Mouse (Mus musculus) thymus, adult 2 months (tissue): ENCODE data around the gene Chml. TPM values are rescaled to one million over a fixed set of nuclear protein-coding genes. Genes with fewer than 3 reads are reported as not detected.

Experiments used
- DNase-seq: peaks from one replicate; pipeline ENCODE4 v3.0.0; 2021
- H3K27ac ChIP-seq: fragments of 200-500 bp; 2 replicates; pipeline ENCODE4 v1.5.1; 2012; ENCODE audit warnings: low read length, control low read depth; ENCODE audit not compliant: control insufficient read depth, insufficient read depth
- H3K27me3 ChIP-seq: fragments of 200-500 bp; 2 replicates; pipeline ENCODE4 v1.6.1; 2012; ENCODE audit warnings: mild to moderate bottlenecking, low read length, moderate library complexity, mixed read lengths; ENCODE audit not compliant: control insufficient read depth, insufficient read depth
- H3K36me3 ChIP-seq: fragments of 200-500 bp; 2 replicates; pipeline ENCODE4 v1.6.1; 2012; ENCODE audit warnings: mild to moderate bottlenecking, low read length, moderate library complexity; ENCODE audit not compliant: control insufficient read depth, insufficient read depth
- H3K4me1 ChIP-seq: fragments of 200-500 bp; replicated peaks from 2 replicates; pipeline ENCODE4 v1.6.1; 2012; ENCODE audit warnings: low read length; ENCODE audit not compliant: control insufficient read depth, insufficient read depth
- H3K4me3 ChIP-seq: fragments of 200-500 bp; 2 replicates; pipeline ENCODE4 v1.5.1; 2012; ENCODE audit warnings: mild to moderate bottlenecking, low read length, control low read depth, moderate library complexity; ENCODE audit not compliant: control insufficient read depth, insufficient read depth
- CTCF ChIP-seq: fragments of 200-500 bp; IDR thresholded peaks from 2 replicates; pipeline ENCODE4 v1.5.1; 2012; ENCODE audit warnings: mild to moderate bottlenecking, control low read depth, low read length, moderate library complexity, borderline replicate concordance; ENCODE audit not compliant: control insufficient read depth, poor library complexity, insufficient read depth; ENCODE audit errors: extremely low read depth
- POLR2A ChIP-seq: fragments of 200-500 bp; IDR thresholded peaks from 2 replicates; pipeline ENCODE4 v1.6.1; 2012; ENCODE audit warnings: mild to moderate bottlenecking, low read length, control low read depth, moderate library complexity; ENCODE audit not compliant: control insufficient read depth, poor library complexity, insufficient read depth; ENCODE audit errors: extremely low read depth
- WGBS: fragments of 180-500 bp; shearing (Covaris S2); methylation state at CpG from one replicate; pipeline ENCODE4 v1.1.7; 2018; 5-methylcytosine and 5-hydroxymethylcytosine counted together
- polyA plus RNA-seq: library from polyadenylated mRNA; depleted of rRNA; stranded (reverse); fragments of >200 nt; gene quantifications from 2 replicates; pipeline ENCODE4 v1.2.3, GENCODE M21; 2012; rRNA removed

Gene Chml
- polyA plus RNA-seq, 1 experiment, result 18.3 TPM

DNA sequence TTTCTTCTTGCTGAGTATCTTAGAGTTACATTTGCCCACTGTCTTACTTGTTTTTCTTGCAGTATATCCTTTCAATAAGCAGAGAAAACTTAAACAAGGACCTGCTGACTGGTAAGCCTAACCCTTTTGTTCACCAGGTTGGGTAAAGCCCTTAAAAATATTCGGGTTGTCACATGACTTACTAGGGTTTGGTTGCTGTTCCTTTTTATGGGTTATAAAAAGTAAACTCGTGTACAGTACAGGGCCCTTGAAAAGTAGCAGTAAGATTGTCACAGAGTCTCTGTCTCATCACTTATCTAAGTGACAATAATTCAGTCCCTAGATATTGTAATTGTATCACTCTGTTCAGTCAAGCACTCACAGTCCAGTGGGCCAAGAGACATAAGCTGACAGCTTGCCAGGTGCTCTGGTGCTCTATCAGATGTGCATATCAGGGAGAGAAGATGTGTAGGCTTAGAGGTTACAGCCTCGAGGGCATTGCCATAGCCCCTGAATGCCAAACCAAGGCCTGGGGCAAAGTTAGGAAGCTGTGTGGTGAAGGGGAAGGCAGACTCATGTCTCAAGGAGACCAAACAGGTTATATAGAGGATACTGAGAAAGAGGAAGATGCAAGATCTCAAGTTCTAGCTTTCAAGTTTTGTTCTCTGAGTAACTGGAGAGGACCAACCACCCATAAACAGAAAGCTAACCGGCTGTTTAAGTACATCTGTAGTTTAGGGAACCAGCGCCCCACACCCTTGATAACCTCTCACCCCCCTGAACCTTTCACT is 49.0 kb downstream of the Chml start:
- Histone ChIP-seq H3K27me3 (no peaks in the 10 kb centered on the region), H3K4me3 (no peak overlapping the region), H3K4me1 (peaks cover 28% of the 10 kb centered on the region), H3K36me3 (no peaks in the 10 kb centered on the region), H3K27ac (peak overlapping the region; percentile 63; the same call in 1 of the 2 replicates)
- 23% methylated on average over 5 of the region's 5 CpGs for WGBS
- no peak for DNase-seq
- TF ChIP-seq POLR2A (no peak), CTCF (no peak)

DNA sequence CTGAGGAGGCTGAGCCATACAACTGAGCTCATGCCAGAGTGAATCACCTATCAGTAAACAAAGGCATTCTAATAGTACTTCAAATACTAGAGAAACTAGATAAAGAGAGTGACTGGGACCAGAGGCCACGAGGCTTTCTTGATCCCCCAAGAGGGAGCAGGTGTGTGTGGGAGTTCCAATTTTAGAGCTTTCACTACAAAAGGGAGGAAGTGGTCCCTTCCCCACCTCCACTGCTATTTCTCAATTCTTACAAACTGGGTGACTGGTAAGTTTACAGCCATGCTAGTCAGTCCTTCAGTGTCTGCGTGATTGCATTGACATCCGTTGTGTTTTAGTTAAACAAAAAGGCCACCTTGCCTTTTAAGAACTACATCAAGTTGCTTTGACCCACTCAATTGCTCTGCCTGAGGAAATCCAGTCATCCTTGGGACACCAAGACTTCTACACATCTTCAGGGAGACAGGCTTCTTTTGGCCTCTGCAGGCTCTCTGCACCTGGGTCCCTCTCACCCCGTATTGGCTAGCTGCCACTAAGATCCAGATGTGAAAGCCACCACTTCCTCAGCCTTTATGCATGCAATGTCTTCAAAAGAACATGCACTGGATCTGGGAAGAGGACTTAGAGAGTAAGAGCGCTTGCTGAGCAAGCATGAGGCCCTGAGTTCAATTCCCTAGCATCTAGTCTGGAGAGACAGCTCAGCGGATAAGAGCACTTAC is 52.1 kb downstream of the Chml start:
- peak; percentile 53 for DNase-seq
- WGBS, result 18% methylated on average over 6 of the region's 6 CpGs
- Histone ChIP-seq H3K27me3 (no peaks in the 10 kb centered on the region), H3K4me1 (peaks cover 47% of the 10 kb centered on the region), H3K27ac (peak overlapping the region; percentile 59), H3K4me3 (no peak overlapping the region), H3K36me3 (no peaks in the 10 kb centered on the region)
- TF ChIP-seq CTCF, result no peak

DNA sequence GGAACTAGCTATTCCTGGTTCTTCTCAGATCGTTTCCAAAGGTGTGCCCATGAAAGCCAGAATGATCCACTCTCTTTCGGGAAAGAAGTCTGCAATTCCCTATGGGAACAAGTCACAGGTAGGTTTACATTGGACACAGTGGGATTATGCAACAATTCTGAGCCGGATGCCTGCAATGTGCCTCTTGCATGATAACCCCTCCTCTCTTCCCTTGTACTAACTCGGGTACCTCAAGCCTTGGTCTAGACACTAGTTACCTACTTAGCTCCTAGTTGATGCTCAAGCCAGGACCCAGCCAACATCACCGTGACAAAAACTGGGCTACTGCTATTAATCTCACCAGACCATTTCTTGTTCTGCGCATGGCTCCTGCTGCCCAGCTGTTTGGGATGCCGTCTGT is 53.6 kb downstream of the Chml start:
- WGBS, result 91% methylated on average over 7 of the region's 7 CpGs
- Histone ChIP-seq H3K4me1 (peaks cover 44% of the 10 kb centered on the region), H3K4me3 (no peak overlapping the region), H3K27ac (no peak overlapping the region), H3K27me3 (no peaks in the 10 kb centered on the region), H3K36me3 (no peaks in the 10 kb centered on the region)
- no peak for TF ChIP-seq POLR2A
- no peak for TF ChIP-seq CTCF
- DNase-seq, result no peak

DNA sequence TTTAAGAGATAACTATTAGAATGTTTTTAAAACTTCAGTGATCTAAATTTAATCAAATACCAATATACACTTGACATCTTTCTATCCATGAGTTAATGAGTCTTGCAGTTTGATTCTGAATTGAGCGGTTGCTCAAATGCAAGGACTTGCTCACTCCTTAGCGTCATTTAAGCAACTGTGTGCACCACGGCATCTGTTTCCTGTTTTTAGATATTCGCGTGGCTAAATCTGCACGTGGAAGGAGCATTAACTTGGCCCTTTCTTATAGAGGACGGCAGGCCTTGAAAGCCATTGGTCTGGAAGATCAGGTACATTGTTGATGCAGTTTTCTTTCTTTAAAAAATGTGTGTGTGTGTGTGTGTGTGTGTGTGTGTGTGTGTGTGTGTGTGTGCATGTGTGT is 55.0 kb downstream of the Chml start:
- TF ChIP-seq CTCF, result no peak
- TF ChIP-seq POLR2A, result no peak
- Histone ChIP-seq H3K27ac (no peak overlapping the region), H3K4me3 (no peak overlapping the region), H3K36me3 (no peaks in the 10 kb centered on the region), H3K4me1 (peaks cover 41% of the 10 kb centered on the region), H3K27me3 (no peaks in the 10 kb centered on the region)
- WGBS, result 7% methylated on average over 7 of the region's 7 CpGs
- DNase-seq, result no peak

- no peaks in the 10 kb centered on the region for H3K36me3 ChIP-seq
- H3K27me3 ChIP-seq, result no peaks in the 10 kb centered on the region
- TF ChIP-seq POLR2A (no peak), CTCF (no peak)
- DNase-seq, result no peak
- H3K4me3 ChIP-seq, result no peak overlapping the region
- H3K27ac ChIP-seq, result no peak overlapping the region
- peaks cover 14% of the 10 kb centered on the region for H3K4me1 ChIP-seq
- 95% methylated on average over 14 of the region's 14 CpGs for WGBS
Measured at GRCm38 (mm10) chr1:175632470-175632869, 60.2 kb downstream of the Chml start.

Other genes starting within 250 kb of the Chml start
- gene Rgs7, start 200.4 kb downstream of the Chml start, polyA plus RNA-seq, result 0.54 and 0.92 TPM in 2 replicates
- gene Kmo, start 72.5 kb downstream of the Chml start, polyA plus RNA-seq, result 3.0 and 3.3 TPM in 2 replicates
- 26.0 and 32.4 TPM in 2 replicates for gene Fh1, start 67.3 kb downstream of the Chml start, polyA plus RNA-seq
- gene Opn3, start 125 bp downstream of the Chml start, polyA plus RNA-seq, result 5.3 and 8.2 TPM in 2 replicates
- gene Wdr64, start 5.7 kb upstream of the Chml start, polyA plus RNA-seq, result not detected in 2 replicates
- 3.2 and 5.8 TPM in 2 replicates for gene Exo1, start 187.7 kb upstream of the Chml start, polyA plus RNA-seq
- gene Gm38100, start 227.4 kb upstream of the Chml start, polyA plus RNA-seq, result 0.07 TPM in 1 of 2 replicates, not detected in the other